27 mouse cellular contexts compared by ENCODE assay signal in genomic region chr3:54728100-54728499, GRCm38 (mm10). TPM values are rescaled to one million over a fixed set of nuclear protein-coding genes. Genes with fewer than 3 reads are reported as not detected.
"Had no signal": no experiment of that assay in that cellular context is flagged by ENCODE, and none has a peak within 500 bp of the region (broad histone marks: within the 10 kb centered on the region; RNA-seq: fewer than 3 reads in every experiment).

No protein-coding gene starts in this region.

- ATAC-seq: liver, postnatal 0 days; lung, postnatal 0 days; midbrain, embryonic 13.5 days; midbrain, embryonic 15.5 days had no signal

- DNase-seq: liver, postnatal 0 days; lung, adult 2 months; lung, postnatal 14 days; lung, postnatal 36 days; right cerebral cortex, postnatal 14 days; right cerebral cortex, postnatal 4 days; spleen, adult 18-20 months; thymus, adult 2 months; thymus, postnatal 25 days; thymus, postnatal 4 days had no signal

- H3K4me1 ChIP-seq: lung, embryonic 15.5 days; midbrain, embryonic 13.5 days; stomach, embryonic 15.5 days had no signal

- H3K27ac ChIP-seq: lung, embryonic 15.5 days; macrophage; midbrain, embryonic 13.5 days; midbrain, embryonic 15.5 days; neural tube, embryonic 12.5 days; stomach, embryonic 15.5 days; stomach, postnatal 0 days had no signal

- H3K4me3 ChIP-seq: lung, embryonic 15.5 days; megakaryocyte, embryonic 14.5 days; midbrain, embryonic 13.5 days; midbrain, embryonic 15.5 days; neural tube, embryonic 12.5 days; stomach, embryonic 15.5 days had no signal

- H3K4me2 ChIP-seq: lung, embryonic 15.5 days; midbrain, embryonic 11.5 days; midbrain, embryonic 13.5 days; midbrain, embryonic 15.5 days; neural tube, embryonic 12.5 days; stomach, embryonic 15.5 days had no signal

- H3K9me3 ChIP-seq: lung, embryonic 15.5 days; megakaryocyte, embryonic 14.5 days; midbrain, embryonic 13.5 days; midbrain, embryonic 15.5 days; neural tube, embryonic 12.5 days; stomach, embryonic 15.5 days had no signal

- H3K9ac ChIP-seq: liver, postnatal 0 days; lung, embryonic 15.5 days; midbrain, embryonic 13.5 days; midbrain, embryonic 15.5 days; neural tube, embryonic 12.5 days; stomach, embryonic 15.5 days had no signal

- H3K27me3 ChIP-seq: lung, embryonic 15.5 days; megakaryocyte, embryonic 14.5 days; midbrain, embryonic 13.5 days; midbrain, embryonic 15.5 days; neural tube, embryonic 12.5 days; stomach, embryonic 15.5 days had no signal

RNA-seq across cellular contexts. Expression of gene Gm21958, which starts 13.9 kb away (rescaled TPM):
- total RNA-seq: megakaryocyte progenitor cell, adult 5-6 weeks; midbrain, postnatal 0 days; monocyte, adult 5-6 weeks; neutrophil, adult 5-6 weeks had no signal
- polyA plus RNA-seq: liver, postnatal 0 days; lung, adult 2 months; lung, postnatal 0 days; macrophage; midbrain, embryonic 15.5 days; midbrain, postnatal 0 days; neural tube, embryonic 12.5 days; small intestine, adult 2 months; stomach, embryonic 15.5 days; stomach, postnatal 0 days; testis, adult 2 months; thymus, adult 2 months; urinary bladder, adult 2 months had no signal

RNA-seq across cellular contexts. Expression of gene Smad9, which starts 27.3 kb away (rescaled TPM):
- total RNA-seq: megakaryocyte progenitor cell, adult 5-6 weeks; monocyte, adult 5-6 weeks; neutrophil, adult 5-6 weeks had no signal
- polyA plus RNA-seq: macrophage had no signal
